Mouse (Mus musculus) CH12.LX (cell line): ENCODE data around the gene Lrrc75b.

Experiments
- CTCF ChIP-seq, 2 experiments: IDR thresholded peaks in 1 of 2; conservative IDR thresholded peaks in 1 of 2; 2 replicates each; pipeline ENCODE4 v1.5.1; 2011 to 2012; ENCODE audit warnings: low read depth in 2 of 2, low read length in 2 of 2, improper control_type of control experiment in 1 of 2, inconsistent platforms in 1 of 2, mild to moderate bottlenecking in 1 of 2, moderate library complexity in 1 of 2
- ETS1 ChIP-seq: conservative IDR thresholded peaks from 2 replicates; pipeline ENCODE4 v1.6.1; 2012; ENCODE audit warnings: low read depth, mild to moderate bottlenecking, inconsistent platforms, low read length, improper control_type of control experiment, moderate library complexity
- POLR2A ChIP-seq: IDR thresholded peaks from 2 replicates; pipeline ENCODE4 v1.6.1; 2011; ENCODE audit warnings: low read depth, mild to moderate bottlenecking, improper control_type of control experiment, low read length
- USF1 ChIP-seq: IDR thresholded peaks from 2 replicates; pipeline ENCODE4 v1.6.1; 2014; ENCODE audit warnings: low read depth, mild to moderate bottlenecking, inconsistent platforms, low read length, improper control_type of control experiment

- no peak for TF ChIP-seq POLR2A
- TF ChIP-seq CTCF (conservative IDR thresholded peaks at IDR 0.05 in 1 of 2, IDR thresholded peaks at IDR 0.05 in 1 of 2; ENCODE audit: low read depth in 2 of 2, low read length in 2 of 2): no peak
- no peak for TF ChIP-seq ETS1
- TF ChIP-seq USF1: no peak
These were observed 4.1 kb downstream of the Lrrc75b start for GRCm38 (mm10) chr10:75556026-75556425.
